Mouse (Mus musculus) E14TG2a.4 (cell line): ENCODE results near the gene Ctnna3.

Source experiments
- CTCF ChIP-seq: conservative IDR thresholded peaks from 2 replicates; pipeline ENCODE4 v1.5.1; 2014; ENCODE audit warnings: low read length
- NANOG ChIP-seq: IDR thresholded peaks from 2 replicates; pipeline ENCODE4 v1.6.1; 2014; ENCODE audit warnings: borderline replicate concordance, low read length, mixed read lengths

- TF ChIP-seq CTCF (no peak), NANOG (no peak)
Observed at GRCm38 (mm10) chr10:64483281-64483680, 1053.4 kb downstream of the Ctnna3 start.
